Mouse (Mus musculus) heart, postnatal 0 days (tissue): ENCODE data around the gene Dnase1l3. TPM values are rescaled to one million over a fixed set of nuclear protein-coding genes. Genes with fewer than 3 reads are reported as not detected.

ENCODE experiments used
- ATAC-seq: fragments of 200-750 bp; cut with Nextera tagmentation; 2 replicates; pipeline ENCODE4 v1.8.0; 2017; ENCODE audit warnings: low read depth, moderate number of reproducible peaks, moderate library complexity; ENCODE audit not compliant: insufficient read depth
- DNase-seq: peaks from one replicate; pipeline ENCODE4 v3.0.0-alpha.2; 2016; ENCODE audit warnings: low spot score
- H3K27ac ChIP-seq: fragments of 300-500 bp; sonication (generic); 2 replicates; pipeline ENCODE4 v1.5.1; 2014; ENCODE audit warnings: low read depth, mild to moderate bottlenecking
- H3K27me3 ChIP-seq: fragments of 300-500 bp; sonication (generic); 2 replicates; pipeline ENCODE4 v1.6.1; 2014; ENCODE audit warnings: low read length, mixed read lengths; ENCODE audit not compliant: control insufficient read depth, insufficient read depth
- H3K36me3 ChIP-seq: fragments of 300-500 bp; sonication (generic); replicated peaks from 2 replicates; pipeline ENCODE4 v1.6.1; 2014; ENCODE audit warnings: low read length, mixed read lengths; ENCODE audit not compliant: control insufficient read depth, insufficient read depth
- H3K4me1 ChIP-seq: fragments of 300-500 bp; sonication (generic); 2 replicates; pipeline ENCODE4 v1.6.1; 2014; ENCODE audit warnings: antibody characterized with exemption; ENCODE audit not compliant: control insufficient read depth, insufficient read depth
- H3K4me2 ChIP-seq: fragments of 300-500 bp; sonication (generic); 2 replicates; pipeline ENCODE4 v1.6.1; 2014; ENCODE audit warnings: low read depth, mild to moderate bottlenecking, low read length, moderate library complexity
- H3K4me3 ChIP-seq: fragments of 300-500 bp; sonication (generic); 2 replicates; pipeline ENCODE4 v1.5.1; 2014; ENCODE audit warnings: low read depth, low read length
- H3K9ac ChIP-seq: fragments of 300-500 bp; sonication (generic); replicated peaks from 2 replicates; pipeline ENCODE4 v1.6.1; 2014; ENCODE audit warnings: low read depth, low read length, mixed read lengths
- H3K9me3 ChIP-seq: fragments of 300-500 bp; sonication (generic); replicated peaks from 2 replicates; pipeline ENCODE4 v1.6.1; 2016; ENCODE audit warnings: low read length; ENCODE audit not compliant: control insufficient read depth
- CTCF ChIP-seq: IDR thresholded peaks from 2 replicates; pipeline ENCODE4 v1.5.1; 2016; ENCODE audit warnings: antibody characterized with exemption, control low read depth, low read depth
- EP300 ChIP-seq: IDR thresholded peaks from 2 replicates; pipeline ENCODE4 v1.6.1; 2016; ENCODE audit warnings: antibody characterized with exemption, low read depth
- WGBS: fragments of 180-500 bp; shearing (Covaris S2); extraction: QIAGEN DNeasy Blood & Tissue Kit; methylation state at CpG from one replicate; pipeline ENCODE4 v1.1.7; 2014; 5-methylcytosine and 5-hydroxymethylcytosine counted together
- polyA plus RNA-seq: library from polyadenylated mRNA; unstranded; fragments of >200 nt; fragmentation: Nextera tagmentation; extraction: Ambion mirVana; gene quantifications from 2 replicates; pipeline ENCODE4 v1.2.1, GENCODE M21; 2015
- total RNA-seq: library from RNA; depleted of rRNA; stranded (reverse); fragments of >200 nt; gene quantifications from 2 replicates; pipeline ENCODE4 v1.2.3, GENCODE M21; 2014; ENCODE audit warnings: low replicate concordance

The Dnase1l3 gene
- total and polyA plus RNA-seq, 2 experiments from 2014 or later, result 0.03 TPM; not detected in 1

GRCm38 (mm10) chr14:8038791-8039448, 44.5 kb upstream of the Dnase1l3 start:
- Histone ChIP-seq H3K27ac (no peak overlapping the region), H3K4me3 (no peak overlapping the region)

GRCm38 (mm10) chr14:8038150-8038549, 43.8 kb upstream of the Dnase1l3 start:
- no peak for ATAC-seq
- TF ChIP-seq CTCF (no peak), EP300 (no peak)
- no peaks in the 10 kb centered on the region for H3K9me3 ChIP-seq
- peaks cover 9% of the 10 kb centered on the region for H3K36me3 ChIP-seq
- 72% methylated on average over 5 of the region's 5 CpGs for WGBS
- no peak overlapping the region for H3K9ac ChIP-seq
- DNase-seq, result no peak
- no peak overlapping the region for H3K27ac ChIP-seq
- no peak overlapping the region for H3K4me3 ChIP-seq
- 0 out of 2 replicates have a peak, but pooled peaks cover 3% of the 10 kb centered on the region for H3K4me1 ChIP-seq
- no peak overlapping the region for H3K4me2 ChIP-seq
- H3K27me3 ChIP-seq, result no peaks in the 10 kb centered on the region

More at GRCm38 (mm10) chr14:8038791-8039448, 44.5 kb upstream of the Dnase1l3 start:
- no peak overlapping the region for H3K9ac ChIP-seq
- no peak for ATAC-seq
- H3K9me3 ChIP-seq, result no peaks in the 10 kb centered on the region
- no peak for TF ChIP-seq CTCF
- TF ChIP-seq EP300, result no peak
- no peak overlapping the region for H3K4me2 ChIP-seq
- H3K27me3 ChIP-seq, result no peaks in the 10 kb centered on the region
- H3K4me1 ChIP-seq, result 0 out of 2 replicates have a peak, but pooled peaks cover 3% of the 10 kb centered on the region
- 68% methylated on average over 7 of the region's 7 CpGs for WGBS
- DNase-seq, result no peak
- H3K36me3 ChIP-seq, result peaks cover 12% of the 10 kb centered on the region

DNA sequence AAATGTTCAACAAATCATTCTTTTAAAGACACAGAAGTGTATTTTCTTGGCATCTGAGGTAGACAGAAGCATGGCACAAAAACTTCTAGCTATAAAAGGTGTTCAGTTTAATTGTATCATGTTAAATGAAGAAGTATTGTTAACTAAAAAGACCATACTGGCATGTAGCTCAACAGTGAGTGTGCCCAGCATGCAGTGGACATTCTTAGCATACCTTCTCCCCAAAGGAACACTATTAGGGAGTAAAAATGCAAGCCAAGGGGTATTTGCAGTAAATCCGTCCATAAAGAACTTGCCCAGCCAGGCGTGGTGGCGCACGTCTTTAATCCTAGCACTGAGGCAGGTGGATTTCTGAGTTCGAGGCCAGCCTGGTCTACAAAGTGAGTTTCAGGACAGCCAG, 42.0 kb upstream of the Dnase1l3 start:
- no peaks in the 10 kb centered on the region for H3K27me3 ChIP-seq
- DNase-seq (no peak), ATAC-seq (no peak)
- no peak for TF ChIP-seq CTCF
- TF ChIP-seq EP300, result no peak
- 0 out of 2 replicates have a peak, but pooled peaks cover 3% of the 10 kb centered on the region for H3K4me1 ChIP-seq
- no peaks in the 10 kb centered on the region for H3K36me3 ChIP-seq
- H3K9me3 ChIP-seq, result no peaks in the 10 kb centered on the region
- WGBS, result 69% methylated on average over 5 of the region's 5 CpGs
- no peak overlapping the region for H3K27ac ChIP-seq
- H3K4me2 ChIP-seq, result no peak overlapping the region
- no peak overlapping the region for H3K9ac ChIP-seq
- H3K4me3 ChIP-seq, result no peak overlapping the region

DNA sequence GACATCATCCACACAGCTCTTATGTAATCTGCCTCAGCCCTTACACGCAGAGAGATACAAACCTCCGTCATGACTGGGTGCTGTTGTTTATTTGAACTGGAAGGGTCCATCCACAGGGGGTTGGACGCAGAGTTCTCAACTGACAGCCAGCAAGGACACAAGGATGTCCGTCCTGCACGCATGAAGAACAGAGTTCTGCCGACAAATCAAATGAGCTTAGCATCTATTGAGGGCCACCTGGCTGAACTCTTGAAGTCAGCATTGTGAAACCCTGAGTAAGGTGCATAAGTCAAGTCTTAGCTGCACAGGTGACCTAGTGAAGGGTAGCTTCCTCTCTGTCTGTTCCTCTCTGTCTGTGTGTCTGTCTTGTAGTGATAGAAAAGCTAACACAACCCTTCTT, 41.6 kb upstream of the Dnase1l3 start:
- no peaks in the 10 kb centered on the region for H3K36me3 ChIP-seq
- WGBS, result 88% methylated on average over 6 of the region's 6 CpGs
- H3K9ac ChIP-seq, result no peak overlapping the region
- 0 out of 2 replicates have a peak, but pooled peaks cover 3% of the 10 kb centered on the region for H3K4me1 ChIP-seq
- DNase-seq, result no peak
- ATAC-seq, result no peak
- no peak overlapping the region for H3K4me3 ChIP-seq
- no peaks in the 10 kb centered on the region for H3K9me3 ChIP-seq
- H3K27me3 ChIP-seq, result no peaks in the 10 kb centered on the region
- no peak overlapping the region for H3K4me2 ChIP-seq
- no peak overlapping the region for H3K27ac ChIP-seq
- TF ChIP-seq EP300, result no peak
- TF ChIP-seq CTCF, result no peak

- Histone ChIP-seq H3K36me3 (no peaks in the 10 kb centered on the region), H3K27me3 (no peaks in the 10 kb centered on the region), H3K9ac (no peak overlapping the region), H3K4me3 (no peak overlapping the region), H3K4me1 (0 out of 2 replicates have a peak, but pooled peaks cover 7% of the 10 kb centered on the region), H3K27ac (no peak overlapping the region), H3K9me3 (no peaks in the 10 kb centered on the region), H3K4me2 (no peak overlapping the region)
- DNase-seq, result no peak
- WGBS, result 75% methylated on average over 5 of the region's 5 CpGs
- no peak for ATAC-seq
- TF ChIP-seq CTCF, result no peak
- TF ChIP-seq EP300, result no peak
Measured at GRCm38 (mm10) chr14:8034561-8034960, 40.2 kb upstream of the Dnase1l3 start.
